Mouse (Mus musculus): ENCODE data around the gene Ugt1a8.
"Not testable (repeated sequence)": the region's sequence is repeated elsewhere in the genome, so short reads cannot be mapped to it uniquely, and the experiment has no call there.

The Ugt1a8 gene

DNA sequence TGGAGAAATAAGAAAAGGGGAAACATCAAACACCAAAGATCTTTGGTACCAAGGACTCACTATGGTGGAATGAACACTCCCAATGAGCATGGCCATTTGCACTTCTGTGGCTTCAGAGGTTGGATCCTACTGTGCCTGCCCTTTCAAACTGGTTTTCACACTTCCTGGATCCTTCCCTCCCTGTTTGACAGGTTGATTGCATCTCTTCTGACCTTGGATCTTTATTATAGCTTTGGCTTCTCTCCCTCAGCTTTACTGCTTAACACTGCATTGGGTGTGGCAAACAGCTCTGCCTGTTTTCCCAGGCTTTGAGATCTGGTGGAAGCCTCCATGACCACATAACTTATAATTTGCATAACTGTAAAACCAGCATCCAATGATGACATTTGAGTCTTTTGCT lies 132.7 kb downstream of the Ugt1a8 start:
- DNase-seq (ENCODE audit: low read depth, low spot score) = no peak

DNA sequence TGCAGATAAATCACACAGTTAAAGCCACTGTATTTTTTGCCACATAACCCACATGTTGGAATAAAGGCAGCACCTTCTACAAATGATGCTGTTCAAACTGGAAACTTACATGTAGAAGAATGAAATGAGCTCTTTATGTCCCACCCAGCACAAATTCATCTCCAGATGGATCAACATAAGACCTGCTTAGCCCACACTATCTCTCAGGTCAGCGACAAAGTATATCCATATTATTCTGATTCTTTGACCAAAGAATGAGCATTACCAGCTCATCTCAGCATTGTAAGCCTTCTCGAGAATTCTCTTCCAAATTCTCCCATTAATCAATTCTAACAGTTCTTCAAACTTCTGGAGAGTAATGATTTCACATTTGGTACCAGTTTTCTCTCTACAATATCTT lies 134.6 kb downstream of the Ugt1a8 start:
- no peak for DNase-seq (ENCODE audit: low read depth, low spot score)

DNA sequence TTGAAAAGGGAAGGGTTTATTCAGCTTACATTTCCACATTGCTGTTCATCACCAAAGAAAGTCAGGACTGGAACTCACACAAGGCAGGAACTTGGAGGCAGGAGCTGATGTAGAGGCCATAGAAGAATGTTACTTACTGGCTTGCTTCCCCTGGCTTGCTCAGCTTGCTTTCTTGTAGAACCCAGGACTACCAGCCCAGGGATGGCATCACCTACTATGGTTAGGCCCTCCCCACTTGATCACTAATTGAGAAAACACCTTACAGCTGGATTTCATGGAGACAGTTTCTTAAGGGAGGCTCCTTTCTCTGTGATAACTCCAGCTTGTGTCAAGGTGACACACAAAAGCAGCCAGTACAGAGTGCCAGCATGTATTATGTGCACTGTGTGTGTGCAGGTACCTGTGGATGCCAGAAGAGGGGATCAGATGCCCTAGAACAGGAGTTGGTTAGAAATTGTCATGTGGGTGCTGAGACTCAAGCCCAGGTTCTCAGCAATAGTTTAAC lies 135.4 kb downstream of the Ugt1a8 start:
- DNase-seq (ENCODE audit: low read depth, low spot score) = not testable (repeated sequence)

DNA sequence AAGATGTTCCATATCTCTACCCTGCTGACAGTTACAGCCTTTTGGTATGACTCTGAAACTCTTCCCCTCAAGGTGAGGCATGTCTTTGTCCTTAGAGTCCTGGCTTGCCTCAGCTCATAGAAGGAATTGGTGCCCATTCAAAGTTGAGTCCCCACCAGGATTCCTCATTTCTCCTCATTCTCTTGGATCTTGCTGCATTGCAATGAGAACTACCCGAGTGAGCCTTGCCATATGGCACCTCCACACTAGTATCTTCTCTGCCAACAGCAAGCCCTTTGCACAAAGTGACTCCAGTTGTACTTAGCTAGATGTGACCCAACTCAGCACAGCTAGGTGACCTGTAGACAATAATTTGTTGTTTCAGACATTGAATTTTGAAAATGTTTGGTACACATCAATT lies 136.0 kb downstream of the Ugt1a8 start:
- no peak for DNase-seq (ENCODE audit: low read depth, low spot score)

DNA sequence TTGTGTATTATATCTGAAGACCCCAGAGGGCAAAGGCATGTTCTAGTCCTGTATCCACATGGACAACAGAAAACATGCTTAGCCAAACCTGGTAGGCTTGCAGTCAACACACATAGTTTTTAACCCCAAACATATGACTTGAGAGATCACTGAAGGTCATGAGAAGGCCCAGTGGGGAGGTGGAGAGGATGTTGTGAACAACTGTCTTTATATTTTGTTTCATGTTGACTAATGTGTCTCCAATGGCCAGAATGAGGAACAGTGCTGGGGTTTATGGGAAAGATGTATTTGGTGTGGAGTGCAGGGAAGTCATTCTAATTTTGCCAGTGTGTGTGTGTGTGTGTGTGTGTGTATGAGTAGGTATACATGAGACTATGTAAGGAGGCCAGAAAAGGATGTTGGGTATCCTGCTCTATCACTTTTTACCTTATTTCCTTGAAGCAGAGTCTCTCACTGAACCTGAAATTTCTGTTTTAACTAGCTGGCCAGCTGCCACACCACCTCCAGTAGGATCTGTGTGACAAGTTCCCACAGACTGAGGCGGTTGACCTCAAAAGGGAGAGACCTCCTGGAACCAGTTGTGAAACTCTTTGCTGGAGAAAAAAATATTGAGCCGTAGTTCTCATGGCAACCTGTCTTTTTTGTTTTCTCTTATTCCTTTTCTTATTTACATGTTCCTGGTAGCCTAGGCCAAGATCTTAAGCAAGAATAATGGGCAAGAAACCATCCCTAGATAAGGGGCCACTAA lies 136.6 kb downstream of the Ugt1a8 start:
- DNase-seq (ENCODE audit: low read depth, low spot score) = no peak

DNA sequence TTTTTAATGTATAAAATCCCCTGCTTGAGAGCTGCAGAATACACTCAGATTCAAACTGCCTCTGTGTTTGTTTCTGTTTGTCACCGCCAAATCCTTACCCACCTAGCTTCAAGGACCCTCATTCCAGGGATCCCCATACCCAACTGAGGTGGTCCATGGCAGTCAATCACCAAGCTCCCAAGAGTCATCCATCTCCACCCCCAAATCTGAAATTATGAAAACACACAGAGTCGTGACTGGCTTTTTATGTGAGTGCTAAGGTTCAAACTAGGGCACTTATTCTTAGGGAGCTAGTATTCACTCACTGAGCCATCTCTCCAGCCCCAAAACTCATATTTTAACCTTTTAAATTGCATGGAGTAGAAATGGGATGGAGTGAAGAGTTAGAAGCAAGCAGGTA lies 137.7 kb downstream of the Ugt1a8 start:
- not testable (repeated sequence) for DNase-seq (ENCODE audit: low read depth, low spot score)

DNA sequence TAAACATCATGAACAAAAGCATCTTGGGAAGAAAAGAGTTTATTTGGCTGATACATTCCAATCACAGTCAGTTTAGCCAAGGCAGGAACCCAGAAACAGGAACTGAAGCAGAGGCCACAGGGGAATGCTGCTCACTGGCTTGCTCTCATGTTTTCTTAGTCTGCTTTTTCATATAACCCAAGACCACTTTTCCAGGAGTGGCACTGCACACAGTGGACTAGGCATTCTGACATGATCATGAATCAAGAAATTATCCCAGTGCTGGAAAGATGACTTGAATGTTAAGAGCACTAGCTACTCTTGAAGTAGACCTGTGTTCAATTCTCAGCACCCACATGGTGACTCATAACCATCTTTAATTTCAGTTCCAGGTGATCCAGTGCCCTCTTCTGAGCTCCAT lies 138.1 kb downstream of the Ugt1a8 start:
- no peak for DNase-seq (ENCODE audit: low read depth, low spot score)

DNA sequence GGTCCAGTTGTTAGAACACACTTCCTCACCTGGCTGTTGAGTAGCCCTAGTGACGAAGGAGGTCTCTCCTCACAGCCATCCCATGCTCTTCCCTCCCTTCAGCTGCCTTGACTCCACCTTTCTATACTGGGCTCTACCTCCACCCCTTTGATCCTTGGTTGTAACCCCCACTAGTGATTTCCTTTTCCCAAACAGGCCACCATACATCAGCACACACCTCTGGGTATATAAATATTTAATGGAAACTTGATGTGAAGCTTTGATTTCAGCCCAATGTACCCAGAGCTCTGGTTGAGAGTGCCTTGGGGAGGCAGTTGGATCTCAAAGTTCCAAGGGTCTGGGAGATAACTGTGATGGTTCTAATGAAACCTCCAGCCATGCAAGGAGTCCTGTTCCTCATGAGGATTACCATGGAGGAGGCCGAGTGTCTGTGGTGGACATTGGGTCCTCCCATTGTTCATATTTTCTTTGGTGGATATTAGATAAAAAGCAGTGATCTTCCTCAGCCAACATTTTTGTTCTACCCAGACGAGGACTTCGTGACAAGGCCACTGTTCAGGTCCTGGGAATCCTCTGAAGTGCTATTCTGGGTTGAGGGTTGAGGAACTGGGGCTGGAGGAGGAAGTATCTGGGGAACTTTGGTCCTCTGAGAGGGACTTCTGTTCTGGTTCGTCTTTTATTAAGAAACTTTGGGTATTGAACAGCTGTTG lies 139.2 kb downstream of the Ugt1a8 start, which contains the start of gene Mroh2a:
Mroh2a (plus strand) TSS at position 317 of the 710 bp plus-strand sequence.
- no peak for DNase-seq (ENCODE audit: low read depth, low spot score)

DNA sequence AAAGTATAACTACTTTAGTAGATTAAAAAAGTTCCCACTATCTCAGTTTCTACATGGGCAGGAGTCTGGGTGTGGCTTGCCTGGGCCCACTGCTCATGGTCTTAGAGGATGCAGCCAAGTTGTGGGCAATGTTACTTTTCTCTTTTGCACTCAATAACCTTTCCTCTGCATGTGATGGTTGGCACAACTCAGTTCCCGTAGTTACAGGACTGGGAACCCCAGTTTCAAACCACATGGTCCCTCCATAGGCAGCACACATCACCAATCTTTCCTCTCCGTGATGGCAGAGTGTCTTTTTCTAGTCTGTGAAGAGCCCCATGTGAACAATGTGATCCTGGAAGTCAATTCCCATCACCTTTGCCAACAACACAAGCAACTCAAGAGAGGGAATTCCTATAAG lies 139.9 kb downstream of the Ugt1a8 start:
- no peak for DNase-seq (ENCODE audit: low read depth, low spot score)

DNA sequence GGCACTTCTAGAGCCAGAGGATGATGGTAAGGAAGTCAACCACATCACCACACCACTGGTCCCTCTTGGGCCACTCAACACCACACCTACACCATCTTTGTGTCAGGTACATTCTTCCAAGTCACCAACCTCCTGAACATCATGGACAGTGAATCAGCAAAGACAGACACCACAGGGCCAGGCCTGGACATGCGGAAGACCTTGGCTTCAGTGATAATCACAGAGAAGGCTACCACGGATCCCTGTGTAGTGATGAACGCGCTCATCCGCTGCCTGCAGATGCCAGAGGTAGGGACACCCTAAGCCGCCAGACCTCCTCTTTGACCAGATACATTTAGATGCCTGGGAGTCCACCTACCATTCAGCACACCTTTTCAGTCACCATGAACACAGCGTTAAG lies 140.5 kb downstream of the Ugt1a8 start:
- DNase-seq (ENCODE audit: low read depth, low spot score) = no peak

DNA sequence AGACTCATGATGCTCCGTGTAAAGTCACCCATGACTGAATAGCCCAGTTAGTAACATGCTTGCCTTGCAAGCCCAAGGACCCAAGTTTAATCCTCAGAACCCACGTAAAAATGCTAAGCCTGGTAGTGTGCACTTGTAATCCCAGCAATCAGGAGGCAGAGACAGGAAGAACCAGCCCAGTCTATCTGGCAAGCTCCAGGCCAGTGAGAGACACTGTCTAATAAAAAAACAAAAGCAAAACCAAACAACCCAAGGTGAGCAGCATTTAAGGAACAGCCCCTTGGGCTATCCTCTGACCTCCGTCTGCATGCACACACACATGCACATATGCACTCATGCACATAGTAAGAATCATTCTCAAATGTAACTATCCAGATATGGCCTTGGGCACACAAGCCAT lies 142.0 kb downstream of the Ugt1a8 start:
- no peak for DNase-seq (ENCODE audit: low read depth, low spot score)

DNA sequence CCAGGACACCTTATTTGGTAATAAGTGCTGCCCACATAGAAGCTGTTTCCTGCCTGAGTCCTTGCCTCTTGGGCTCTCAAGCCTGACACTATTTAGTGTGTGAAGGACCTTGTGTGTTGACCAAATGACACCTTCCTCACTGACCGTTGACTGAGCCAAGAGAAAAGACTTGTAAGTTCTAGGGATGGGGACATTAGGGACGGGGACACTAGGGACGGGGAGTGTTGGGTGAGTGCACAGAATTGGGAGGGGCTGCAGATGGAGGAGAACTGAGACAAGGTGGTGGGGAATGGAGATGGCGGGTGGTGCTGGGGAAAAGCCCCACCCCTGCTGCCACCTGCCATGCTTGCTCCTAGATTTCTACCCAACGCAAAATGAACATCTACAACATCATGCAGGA lies 142.4 kb downstream of the Ugt1a8 start:
- DNase-seq (ENCODE audit: low read depth, low spot score) = no peak

DNA sequence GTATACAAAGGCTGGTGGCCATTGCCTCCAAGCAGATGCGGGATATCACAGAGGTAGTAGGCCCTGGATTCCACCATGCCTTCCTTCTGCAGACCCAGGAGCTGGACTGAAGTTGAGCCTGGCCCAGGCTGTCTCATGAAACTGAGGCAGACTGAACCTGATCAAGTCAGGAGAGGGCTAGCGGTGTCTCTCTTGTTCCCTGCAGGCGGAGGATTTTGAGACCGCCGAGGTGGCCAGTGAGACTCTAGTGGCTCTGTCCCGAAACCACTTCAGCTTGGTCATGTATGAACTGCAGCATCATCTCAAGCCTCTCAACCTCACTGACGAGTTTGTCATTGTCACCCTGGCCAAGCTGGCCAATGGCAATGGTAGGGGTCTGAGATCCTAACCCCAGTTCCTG lies 142.8 kb downstream of the Ugt1a8 start:
- no peak for DNase-seq (ENCODE audit: low read depth, low spot score)

DNA sequence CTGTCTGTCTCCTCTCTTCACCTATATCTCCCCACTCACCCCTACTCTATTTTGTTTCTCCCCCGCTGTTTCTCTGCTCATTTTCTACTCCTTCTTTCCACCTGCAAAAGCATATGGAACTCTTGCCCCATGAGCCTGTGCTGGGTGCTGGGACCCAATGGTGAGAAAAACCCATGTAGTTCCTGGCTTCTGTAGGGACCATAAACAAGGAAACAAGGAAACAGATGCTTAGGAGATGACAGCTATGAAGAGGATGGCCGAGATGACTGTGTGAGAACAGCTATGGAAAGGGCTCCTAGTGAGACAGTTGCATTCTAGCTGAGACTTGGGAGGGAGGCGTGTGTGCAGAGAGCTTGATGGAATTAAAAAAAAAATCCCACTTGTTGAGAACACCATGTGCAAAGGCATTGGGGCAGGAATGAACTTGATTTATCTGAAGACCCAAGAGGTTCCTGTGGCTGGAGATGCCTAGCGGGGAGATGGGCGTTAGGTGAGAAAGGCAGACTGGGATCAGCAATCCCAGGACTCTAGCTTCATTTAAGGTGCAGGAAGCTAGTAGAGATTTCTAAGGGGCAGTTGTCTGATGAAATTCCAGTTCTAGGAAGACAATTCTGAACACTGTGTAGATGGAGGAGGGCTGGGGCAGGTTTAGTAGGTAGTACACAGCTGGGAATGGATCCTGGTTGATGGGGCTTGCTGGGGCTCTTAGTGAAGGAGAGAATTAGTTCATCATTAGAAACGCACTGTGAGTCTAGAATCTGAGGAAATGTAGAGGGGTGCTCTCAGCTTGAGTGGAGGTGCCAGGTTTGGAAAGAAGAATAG lies 143.6 kb downstream of the Ugt1a8 start:
- DNase-seq (ENCODE audit: low read depth, low spot score) = no peak

DNA sequence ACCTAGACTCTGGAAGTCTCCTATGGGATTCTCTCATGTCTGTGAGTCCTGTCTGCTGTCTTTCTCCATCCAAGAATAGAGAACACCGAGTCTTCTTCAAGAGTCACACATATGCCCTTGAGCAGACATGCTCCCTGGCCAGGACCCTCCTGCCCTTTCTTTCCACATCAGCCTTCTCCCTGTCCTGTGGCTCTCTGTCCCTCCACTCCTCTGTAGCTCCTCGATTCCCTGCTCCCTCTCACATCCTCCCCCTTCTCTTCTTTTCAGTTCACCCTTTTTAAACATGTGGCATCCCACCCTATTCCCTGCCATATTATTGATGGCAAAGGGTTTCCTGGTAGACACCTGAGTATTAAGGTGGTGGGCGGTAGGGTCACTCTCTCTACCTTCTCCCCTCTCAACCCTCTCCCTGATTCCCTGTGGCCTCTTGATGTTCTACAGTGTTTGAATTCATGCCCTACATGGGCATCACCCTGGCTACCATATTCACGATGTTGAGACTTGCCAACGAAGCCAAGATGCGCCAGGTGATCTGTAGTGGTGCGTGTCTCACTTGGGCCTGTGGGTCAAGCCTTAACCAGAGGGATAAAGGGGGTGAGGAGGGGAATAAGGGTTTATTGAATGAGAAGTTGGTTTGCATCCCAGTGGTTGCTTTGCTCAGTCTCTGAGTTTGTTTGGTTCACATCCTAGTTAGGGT lies 144.3 kb downstream of the Ugt1a8 start:
- no peak for DNase-seq (ENCODE audit: low read depth, low spot score)

DNA sequence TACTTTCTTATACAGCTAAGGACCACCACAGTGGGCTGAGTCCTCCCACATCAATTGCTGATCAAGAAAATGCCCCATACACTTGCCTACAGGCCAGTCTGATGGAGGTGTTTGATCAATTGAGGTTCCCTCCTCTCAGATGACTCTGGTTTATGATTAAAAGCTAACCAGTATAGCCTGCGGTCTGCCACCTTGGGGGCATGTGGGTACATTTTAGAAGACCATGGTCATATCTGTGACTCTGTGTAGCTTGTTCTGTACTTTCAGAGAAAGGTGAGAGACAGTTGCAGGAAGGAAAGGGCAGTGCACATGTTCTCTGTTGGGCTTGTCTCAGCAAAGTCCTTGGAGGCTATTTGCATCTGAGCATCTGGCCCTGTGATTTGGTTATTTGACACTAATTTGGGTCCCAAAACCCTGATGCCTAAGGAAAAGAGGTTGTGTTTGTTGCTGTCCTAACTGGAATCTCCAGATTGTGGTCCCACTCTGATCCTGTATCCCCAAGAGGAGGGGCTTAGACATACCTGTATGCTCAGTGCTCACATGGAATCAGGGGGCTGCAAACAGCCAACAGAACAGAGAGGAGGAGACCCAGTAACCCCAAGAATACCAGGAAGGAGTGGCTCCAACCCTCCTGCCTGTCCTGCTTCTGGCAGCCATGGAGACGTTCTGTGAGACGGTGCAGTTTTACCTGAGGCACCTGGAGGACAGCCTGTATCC lies 145.2 kb downstream of the Ugt1a8 start:
- no peak for DNase-seq (ENCODE audit: low read depth, low spot score)

DNA sequence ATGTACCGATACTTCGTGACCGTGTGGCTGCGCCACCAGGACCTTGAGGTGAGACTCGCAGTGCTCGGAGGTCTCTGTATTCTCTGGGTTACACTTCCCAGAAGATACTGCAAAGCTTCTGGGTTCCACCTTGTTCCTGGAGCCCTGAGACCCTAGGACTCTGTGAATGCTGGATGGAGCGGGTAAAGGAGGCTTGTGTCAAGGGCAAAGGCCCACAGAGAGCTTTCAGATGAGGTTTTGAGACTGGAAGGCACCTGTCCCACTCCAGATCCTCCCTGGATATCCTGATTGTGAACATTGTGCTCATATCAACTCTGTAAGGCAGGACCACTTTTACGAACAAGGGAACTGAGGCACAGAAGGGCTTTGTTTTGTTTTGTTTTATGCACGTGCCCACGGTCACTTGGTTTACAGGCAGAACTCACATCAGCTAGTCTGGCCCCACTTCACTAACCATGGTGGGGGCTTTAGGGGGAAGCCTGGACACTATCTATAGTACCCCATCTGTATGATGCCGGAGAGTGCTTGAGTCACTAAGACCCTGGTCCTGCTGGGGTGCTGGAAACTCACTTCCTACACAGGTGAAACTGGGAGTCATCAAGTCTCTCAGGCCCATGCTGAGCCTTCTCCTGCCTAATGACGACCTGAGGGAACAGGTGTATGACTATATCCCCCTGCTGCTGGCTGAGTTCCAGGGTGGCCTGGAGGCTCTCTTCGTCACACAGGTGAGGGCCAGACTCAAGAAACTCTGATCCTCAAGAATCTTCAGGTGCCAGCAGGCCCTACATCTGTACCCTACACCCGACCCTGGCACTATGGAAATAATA lies 146.0 kb downstream of the Ugt1a8 start:
- no peak for DNase-seq (ENCODE audit: low read depth, low spot score)

DNA sequence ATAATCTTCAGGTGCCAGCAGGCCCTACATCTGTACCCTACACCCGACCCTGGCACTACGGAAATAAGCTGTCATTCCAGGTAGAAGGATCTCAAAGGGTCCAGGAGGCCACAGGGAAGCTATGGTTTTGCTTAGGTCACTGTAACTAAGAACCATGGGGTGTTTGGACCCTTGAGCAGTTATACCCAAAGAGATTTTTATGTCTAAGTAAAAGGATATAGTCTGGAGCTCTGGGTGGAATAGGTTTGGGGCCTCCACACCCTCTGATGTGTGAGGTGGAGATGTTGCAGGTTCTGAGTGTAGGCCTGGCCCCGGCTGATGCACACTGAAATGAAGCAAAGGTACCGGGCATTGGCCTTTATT lies 146.6 kb downstream of the Ugt1a8 start:
- DNase-seq (ENCODE audit: low read depth, low spot score) = no peak

DNA sequence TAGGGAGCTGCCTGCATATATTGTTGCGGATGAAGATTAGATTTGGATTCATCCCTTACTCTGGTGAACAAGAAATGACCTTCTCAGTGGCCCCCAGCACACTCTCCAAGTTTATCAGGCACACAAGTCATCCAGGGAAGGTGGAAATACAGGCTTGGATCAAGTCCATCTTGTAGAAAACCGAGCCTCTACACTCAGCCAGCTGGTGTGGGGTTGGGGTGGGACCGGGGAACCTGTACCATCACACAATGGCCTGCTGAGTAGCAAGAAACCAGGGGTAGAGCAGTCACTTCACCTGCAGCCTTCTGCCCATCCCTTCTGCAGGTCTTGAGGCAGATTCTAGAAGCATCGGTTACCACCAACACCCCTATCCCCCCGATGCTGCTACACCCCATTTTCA lies 147.0 kb downstream of the Ugt1a8 start:
- DNase-seq (ENCODE audit: low read depth, low spot score) = no peak

Data from mesoderm, embryonic 11.5 days (tissue).